Mouse (Mus musculus) bone marrow macrophage, adult 2 months (primary cell): ENCODE data around the gene F9.
"Not testable (repeated sequence)": the region's sequence is repeated elsewhere in the genome, so short reads cannot be mapped to it uniquely, and the experiment has no call there.

Source experiments
- CTCF ChIP-seq: IDR thresholded peaks from 2 replicates; pipeline ENCODE4 v1.5.1; 2012; ENCODE audit warnings: low read depth, mild to moderate bottlenecking, low read length, moderate library complexity
- POLR2A ChIP-seq: IDR thresholded peaks from 2 replicates; pipeline ENCODE4 v1.6.1; 2012; ENCODE audit warnings: mild to moderate bottlenecking, low read depth, low read length, borderline replicate concordance

- not testable (repeated sequence) for TF ChIP-seq CTCF, POLR2A
These were observed 29.5 kb upstream of the F9 start for GRCm38 (mm10) chrX:59969767-59970166.
